ENCODE assay signal across 17 mouse cellular contexts in genomic region chr11:5840346-5840745, GRCm38 (mm10). TPM values are rescaled to one million over a fixed set of nuclear protein-coding genes. Genes with fewer than 3 reads are reported as not detected.
"Had no signal": no experiment of that assay in that cellular context is flagged by ENCODE, and none has a peak within 500 bp of the region (broad histone marks: within the 10 kb centered on the region; RNA-seq: fewer than 3 reads in every experiment).

No protein-coding gene starts in this region.

- H3K4me2 ChIP-seq: limb, embryonic 15.5 days; liver, embryonic 11.5 days; lung, embryonic 14.5 days; midbrain, embryonic 12.5 days had no signal

- H3K36me3 ChIP-seq: limb, embryonic 15.5 days; midbrain, embryonic 12.5 days had no signal

- H3K27me3 ChIP-seq: limb, embryonic 15.5 days; midbrain, embryonic 12.5 days had no signal

- H3K27ac ChIP-seq: limb, embryonic 15.5 days; liver, embryonic 14.5 days; macrophage; midbrain, embryonic 12.5 days had no signal

- H3K9me3 ChIP-seq: limb, embryonic 15.5 days; midbrain, embryonic 12.5 days had no signal

- H3K9ac ChIP-seq: limb, embryonic 15.5 days; liver, embryonic 14.5 days; liver, postnatal 0 days; lung, embryonic 14.5 days; midbrain, embryonic 12.5 days had no signal

- H3K4me3 ChIP-seq: limb, embryonic 15.5 days; midbrain, embryonic 12.5 days had no signal

- DNase-seq: kidney, adult 18-20 months; kidney, adult 9 months; kidney, postnatal 14 days; kidney, postnatal 4 days; left cerebral cortex, postnatal 4 days; liver, postnatal 0 days; lung, embryonic 14.5 days; thymus, adult 18-20 months; thymus, postnatal 36 days had no signal

- ATAC-seq: liver, postnatal 0 days; lung, postnatal 0 days had no signal

RNA-seq across cellular contexts. Expression of gene Pgam2, which starts 36.8 kb away (rescaled TPM):
- total RNA-seq: megakaryocyte, adult 5-6 weeks; midbrain, postnatal 0 days had no signal
- polyA plus RNA-seq: macrophage had no signal
